Mouse (Mus musculus) small intestine, adult 10 weeks (tissue): ENCODE data around the gene Olfr328. TPM values are rescaled to one million over a fixed set of nuclear protein-coding genes. Genes with fewer than 3 reads are reported as not detected.

Experiments used
- polyA plus RNA-seq: library from polyadenylated mRNA; stranded (reverse); fragments of 350-450 nt; fragmentation: Illumina TruSeq; extraction: RNeasy Lipid Tissue Mini Kit (QIAGEN cat#74804); gene quantifications from one replicate; pipeline ENCODE4 v1.2.3, GENCODE M21; 2014; ENCODE audit warnings: low replicate concordance

Olfr328 gene
- polyA plus RNA-seq = not detected

DNA sequence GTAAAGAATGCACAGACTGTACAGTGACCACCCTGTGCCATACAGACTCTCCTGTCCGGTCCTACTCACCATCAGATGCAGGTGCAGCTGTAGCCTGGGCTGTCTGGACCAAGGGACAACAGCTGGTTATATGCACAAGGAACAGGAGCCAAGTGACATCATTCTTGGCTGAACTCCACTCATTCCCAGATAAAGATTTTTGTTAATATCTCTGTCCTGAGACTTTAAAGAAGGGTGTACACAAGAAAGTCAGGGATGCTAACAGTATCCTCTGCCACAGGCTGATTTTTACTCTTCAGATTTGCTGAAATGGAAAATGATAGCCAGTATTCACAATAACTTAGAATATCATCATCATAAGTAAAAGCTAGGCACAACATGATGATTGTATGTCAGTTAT, at the start of gene Olfr328:
TSS of gene Olfr328 (minus strand) at position 101 of the 400 bp plus-strand sequence.

GRCm38 (mm10) chr11:58594814-58595213, 39.4 kb upstream of the Olfr328 start, which contains the start of gene Olfr324:
Gene Olfr324, plus strand, starts transcription at chr11:58595114.

DNA sequence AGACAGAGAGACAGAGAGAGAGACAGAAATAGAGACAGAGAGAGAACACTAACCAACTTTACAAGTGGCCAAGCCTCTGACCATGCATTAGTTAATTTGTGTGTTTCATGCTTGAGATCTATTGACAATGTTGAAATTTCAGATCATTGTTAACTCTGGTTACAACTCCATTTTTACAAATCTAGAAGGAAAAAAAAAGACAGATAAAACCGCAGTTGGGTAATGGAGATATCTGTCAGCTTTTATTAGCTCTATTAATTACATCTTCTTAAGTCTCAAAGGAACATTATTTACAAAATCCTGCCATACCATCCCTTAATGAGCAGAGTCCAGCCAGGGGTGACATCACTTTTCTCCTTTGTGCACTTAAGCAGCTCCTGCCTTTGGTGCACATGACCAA, 22.0 kb upstream of the Olfr328 start, which contains the start of gene Olfr325:
TSS of gene Olfr325 (plus strand) at position 301 of the 400 bp plus-strand sequence.

DNA sequence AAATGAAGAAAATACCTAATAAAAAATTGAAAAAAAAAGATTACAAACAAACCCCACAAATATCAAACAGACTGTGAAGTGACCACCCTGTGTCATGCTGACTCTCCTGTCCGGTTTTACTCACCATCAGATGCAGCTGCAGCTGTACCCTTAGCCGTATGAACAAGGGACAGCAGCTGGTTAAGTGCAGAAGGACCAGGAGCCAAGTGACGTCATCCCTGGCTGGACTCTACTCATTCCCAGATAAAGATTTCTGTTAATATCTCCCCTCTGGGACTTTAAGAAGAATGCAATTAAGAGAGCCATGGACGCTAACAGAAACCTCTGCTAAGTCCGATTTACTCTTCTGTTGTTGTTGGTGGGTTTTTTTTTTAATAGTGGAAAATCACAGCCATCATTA, 15.0 kb upstream of the Olfr328 start, which contains the start of gene Olfr224:
TSS of gene Olfr224 (minus strand) at position 149 of the 400 bp plus-strand sequence.

GRCm38 (mm10) chr11:58546322-58546721, 9.1 kb downstream of the Olfr328 start, which contains the start of gene Olfr329-ps:
Gene Olfr329-ps, minus strand, starts transcription at chr11:58546422.

GRCm38 (mm10) chr11:58534736-58535135, 20.7 kb downstream of the Olfr328 start, which contains the start of gene Olfr330:
Gene Olfr330, minus strand, starts transcription at chr11:58534836.

DNA sequence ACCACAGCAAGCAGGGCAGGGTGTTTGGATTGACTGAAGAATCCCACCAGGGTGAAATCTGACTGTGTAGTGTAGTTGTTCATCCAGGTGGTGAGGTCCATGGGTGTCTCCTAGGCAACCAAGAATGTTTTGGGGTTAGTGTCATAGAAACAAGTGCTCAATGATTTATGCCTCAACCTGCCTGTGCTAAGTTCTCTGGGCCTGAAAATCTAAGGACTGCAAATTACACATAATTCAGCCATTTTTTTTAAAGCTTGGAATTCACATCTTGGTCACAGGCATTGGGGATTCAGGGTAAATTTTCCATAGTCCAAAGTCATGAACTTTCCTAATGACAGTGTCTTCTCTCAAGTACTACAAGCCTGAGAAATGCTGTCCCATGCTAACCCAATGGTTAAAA, 53.0 kb downstream of the Olfr328 start, which contains the start of gene Olfr331:
TSS of gene Olfr331 (minus strand) at position 101 of the 400 bp plus-strand sequence.

Other genes with a start within 250 kb of the Olfr328 start
- 0.59 TPM for gene Zfp692, start 248.6 kb downstream of the Olfr328 start, polyA plus RNA-seq
- 52.8 TPM for gene Zfp672, start 225.3 kb downstream of the Olfr328 start, polyA plus RNA-seq
- 0.63 TPM for gene Sh3bp5l, start 224.9 kb downstream of the Olfr328 start, polyA plus RNA-seq
- 654 TPM for gene Lypd8, start 176.6 kb downstream of the Olfr328 start, polyA plus RNA-seq
- gene 1810065E05Rik, start 134.5 kb downstream of the Olfr328 start, polyA plus RNA-seq = 0.52 TPM
- gene Gm12253, start 123.1 kb downstream of the Olfr328 start, polyA plus RNA-seq = not detected
- not detected for gene Lypd9, start 102.7 kb downstream of the Olfr328 start, polyA plus RNA-seq
- gene Olfr30, start 93.4 kb downstream of the Olfr328 start, polyA plus RNA-seq = not detected
- not detected for gene Olfr332, start 63.1 kb downstream of the Olfr328 start, polyA plus RNA-seq
- not detected for gene Olfr331, start 53.1 kb downstream of the Olfr328 start, polyA plus RNA-seq
- gene Olfr330, start 20.8 kb downstream of the Olfr328 start, polyA plus RNA-seq = not detected
- gene Olfr329-ps, start 9.2 kb downstream of the Olfr328 start, polyA plus RNA-seq = not detected
- not detected for gene Olfr224, start 14.9 kb upstream of the Olfr328 start, polyA plus RNA-seq
- gene Olfr325, start 22.1 kb upstream of the Olfr328 start, polyA plus RNA-seq = not detected
- not detected for gene Olfr324, start 39.5 kb upstream of the Olfr328 start, polyA plus RNA-seq
- 1,849 TPM for gene 2210407C18Rik, start 60.4 kb upstream of the Olfr328 start, polyA plus RNA-seq
- gene Olfr323, start 74.9 kb upstream of the Olfr328 start, polyA plus RNA-seq = not detected
- gene Trim58, start 84.8 kb upstream of the Olfr328 start, polyA plus RNA-seq = not detected
- not detected for gene Olfr322, start 103.1 kb upstream of the Olfr328 start, polyA plus RNA-seq
- not detected for gene Olfr320, start 125.5 kb upstream of the Olfr328 start, polyA plus RNA-seq
- gene Olfr319, start 143.5 kb upstream of the Olfr328 start, polyA plus RNA-seq = not detected
- not detected for gene Olfr318, start 168.4 kb upstream of the Olfr328 start, polyA plus RNA-seq
- gene Olfr317, start 183.6 kb upstream of the Olfr328 start, polyA plus RNA-seq = not detected
- not detected for gene Olfr316, start 197.1 kb upstream of the Olfr328 start, polyA plus RNA-seq
- gene Olfr315, start 217.6 kb upstream of the Olfr328 start, polyA plus RNA-seq = not detected
- not detected for gene Olfr314, start 227.3 kb upstream of the Olfr328 start, polyA plus RNA-seq
- gene Fam183b, start 246.3 kb upstream of the Olfr328 start, polyA plus RNA-seq = 3.0 TPM